In genomic region chr16:26985796-26986195, GRCm38 (mm10) we compare ENCODE assay signal across 11 mouse cellular contexts.
A peak's percentile ranks its signal among the peaks of the same experiment; 100 is the strongest.
DNase-seq lines count a peak whose midpoint lies in the region.
"Had no signal": no experiment of that assay in that cellular context is flagged by ENCODE, and none has a peak within 500 bp of the region (broad histone marks: within the 10 kb centered on the region; RNA-seq: fewer than 3 reads in every experiment).

No protein-coding gene starts in this region.

- peak; percentile 31 for DNase-seq in embryo, embryonic 10 days (ENCODE audit: low spot score)
- no peak for DNase-seq in embryo, embryonic 9.5 days (ENCODE audit: extremely low spot score)
- peak; percentile 11 for DNase-seq in kidney, postnatal 10 days
- no peak for DNase-seq in kidney, postnatal 14 days
- peak; percentile 21 for DNase-seq in 416B (ENCODE audit: low read depth)
- peak; percentile 34 for DNase-seq in brain, adult 2 months (ENCODE audit: low read depth, low spot score)
- DNase-seq in B cell, adult 2 months, result no peak
- no peak for DNase-seq in spleen, postnatal 36 days (ENCODE audit: low spot score in 2 of 2)
- DNase-seq: cerebellum, adult 2 months; gastrocnemius, postnatal 10 days; heart, postnatal 36 days had no signal

Comparison
In these comparisons a context has a peak if more than half of its experiments do, and no peak if none do; other contexts are left out.
1. DNase-seq: peak in embryo, embryonic 10 days (single experiment), kidney, postnatal 10 days (single experiment), 416B (single experiment) and brain, adult 2 months (single experiment); none in embryo, embryonic 9.5 days (single experiment), kidney, postnatal 14 days (single experiment), B cell, adult 2 months (0 of 2) and spleen, postnatal 36 days (0 of 2).